Mouse (Mus musculus) natural killer cell, adult 2 months (primary cell): ENCODE measurements around the gene Sec1.

ENCODE experiments used
- DNase-seq, 2 experiments: peaks; one replicate each; pipeline ENCODE4 v3.0.0; 2022; ENCODE audit warnings: low spot score in 2 of 2

Gene Sec1

GRCm38 (mm10) chr7:45693921-45694591 is at the start of gene Sec1:
Gene Sec1 (minus strand): TSS chr7:45694402.
- no peak for DNase-seq

GRCm38 (mm10) chr7:45742338-45742737 is 48.1 kb upstream of the Sec1 start:
- DNase-seq, result peak; percentile 82 to 88

GRCm38 (mm10) chr7:45741777-45742176 is 47.6 kb upstream of the Sec1 start:
- DNase-seq, result peak; percentile 44 to 55

- no peak for DNase-seq
These were observed 47.1 kb upstream of the Sec1 start for GRCm38 (mm10) chr7:45741308-45741707.

- DNase-seq, result no peak
These were observed 45.6 kb upstream of the Sec1 start for GRCm38 (mm10) chr7:45739820-45740219.

GRCm38 (mm10) chr7:45739162-45739763 is 45.1 kb upstream of the Sec1 start:
- peak; percentile 79 to 89 for DNase-seq

- peak; percentile 70 to 72 for DNase-seq
These were observed 39.3 kb upstream of the Sec1 start for GRCm38 (mm10) chr7:45733477-45733876.

GRCm38 (mm10) chr7:45730727-45731431 is 36.7 kb upstream of the Sec1 start:
- peak; percentile 32 to 45 for DNase-seq

- DNase-seq, result no peak
These were observed 33.4 kb upstream of the Sec1 start for GRCm38 (mm10) chr7:45727625-45728024.

- no peak for DNase-seq
These were observed 32.2 kb upstream of the Sec1 start for GRCm38 (mm10) chr7:45726419-45726818.

GRCm38 (mm10) chr7:45725713-45726112 is 31.5 kb upstream of the Sec1 start, which contains the start of gene Spaca4:
Gene Spaca4 (minus strand): TSS chr7:45725813.
- no peak for DNase-seq

- DNase-seq, result no peak
These were observed 30.9 kb upstream of the Sec1 start for GRCm38 (mm10) chr7:45725151-45725550.

GRCm38 (mm10) chr7:45723781-45724180 is 29.6 kb upstream of the Sec1 start:
- no peak for DNase-seq

GRCm38 (mm10) chr7:45723301-45723700 is 29.1 kb upstream of the Sec1 start:
- DNase-seq, result no peak

- DNase-seq, result no peak
These were observed 28.1 kb upstream of the Sec1 start for GRCm38 (mm10) chr7:45722348-45722713.

GRCm38 (mm10) chr7:45721642-45722347 is 27.6 kb upstream of the Sec1 start:
- no peak for DNase-seq

GRCm38 (mm10) chr7:45721234-45721571 is 27.0 kb upstream of the Sec1 start:
- DNase-seq, result no peak

- DNase-seq, result no peak
These were observed 26.4 kb upstream of the Sec1 start, which contains the start of gene Fam83e for GRCm38 (mm10) chr7:45720413-45721233. Gene Fam83e (plus strand): TSS chr7:45721212.

GRCm38 (mm10) chr7:45719738-45720412 is 25.7 kb upstream of the Sec1 start:
- no peak for DNase-seq

- DNase-seq, result no peak
These were observed 25.0 kb upstream of the Sec1 start for GRCm38 (mm10) chr7:45719180-45719579.

- no peak for DNase-seq
These were observed 24.1 kb upstream of the Sec1 start for GRCm38 (mm10) chr7:45718331-45718730.
